Mouse (Mus musculus) gonadal fat pad, adult 2 months (tissue): ENCODE measurements around the gene Ubl4b. TPM values are rescaled to one million over a fixed set of nuclear protein-coding genes. Genes with fewer than 3 reads are reported as not detected.

Experiments
- DNase-seq: peaks from one replicate; pipeline ENCODE4 v3.0.0-alpha.2; 2012; ENCODE audit warnings: low read depth
- polyA plus RNA-seq: library from polyadenylated mRNA; depleted of rRNA; stranded (reverse); fragments of >200 nt; gene quantifications from 2 replicates; pipeline ENCODE4 v1.2.3, GENCODE M21; 2012; rRNA removed

The Ubl4b gene
- 2.7 and 3.6 TPM in 2 replicates for polyA plus RNA-seq

GRCm38 (mm10) chr3:107554842-107555241 lies at the start of gene Ubl4b:
Gene Ubl4b (minus strand): TSS chr3:107555073.
- no peak for DNase-seq

DNA sequence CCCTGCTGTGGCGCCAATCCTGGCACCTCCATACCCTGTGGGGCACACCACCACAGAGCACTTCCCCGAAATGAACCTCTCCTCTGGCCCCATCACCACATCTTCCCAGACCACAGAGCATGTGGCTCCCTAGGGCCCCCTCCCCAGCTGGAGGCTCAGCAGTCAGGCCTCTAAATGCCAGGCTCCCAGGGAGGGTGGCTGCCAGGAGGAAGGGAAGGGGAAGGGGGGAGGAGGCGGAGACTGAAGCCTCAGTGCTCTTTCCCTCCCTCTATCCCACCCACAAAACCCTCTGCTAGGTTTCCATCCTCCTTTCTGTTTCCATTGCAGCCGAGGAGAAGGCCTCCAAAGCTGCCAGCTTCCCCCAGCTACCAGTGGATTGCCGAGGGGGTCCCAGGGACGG lies 45.3 kb upstream of the Ubl4b start:
- DNase-seq: no peak

GRCm38 (mm10) chr3:107597586-107598389 lies 42.9 kb upstream of the Ubl4b start:
- DNase-seq: no peak

DNA sequence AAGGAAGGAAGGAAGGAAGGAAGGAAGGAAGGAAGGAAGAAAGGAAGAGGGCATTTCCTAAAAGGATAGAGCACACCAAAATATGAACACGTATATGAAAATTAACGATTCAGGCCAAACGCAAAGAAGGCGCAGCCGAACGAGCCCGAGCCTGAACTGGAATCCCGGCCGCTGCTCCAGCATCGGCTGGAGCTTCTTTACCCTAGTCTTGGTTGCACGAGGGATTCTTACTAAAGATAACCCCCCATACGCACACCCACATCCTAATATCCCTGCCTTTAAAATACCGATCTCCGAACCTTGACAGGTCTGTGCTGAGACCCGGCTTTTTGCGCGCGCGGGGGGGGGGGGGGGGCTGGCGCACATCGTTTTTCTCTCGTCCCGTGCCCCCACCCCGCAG lies 42.3 kb upstream of the Ubl4b start:
- DNase-seq: no peak

- no peak for DNase-seq
These were observed 41.7 kb upstream of the Ubl4b start for GRCm38 (mm10) chr3:107596559-107596958.

DNA sequence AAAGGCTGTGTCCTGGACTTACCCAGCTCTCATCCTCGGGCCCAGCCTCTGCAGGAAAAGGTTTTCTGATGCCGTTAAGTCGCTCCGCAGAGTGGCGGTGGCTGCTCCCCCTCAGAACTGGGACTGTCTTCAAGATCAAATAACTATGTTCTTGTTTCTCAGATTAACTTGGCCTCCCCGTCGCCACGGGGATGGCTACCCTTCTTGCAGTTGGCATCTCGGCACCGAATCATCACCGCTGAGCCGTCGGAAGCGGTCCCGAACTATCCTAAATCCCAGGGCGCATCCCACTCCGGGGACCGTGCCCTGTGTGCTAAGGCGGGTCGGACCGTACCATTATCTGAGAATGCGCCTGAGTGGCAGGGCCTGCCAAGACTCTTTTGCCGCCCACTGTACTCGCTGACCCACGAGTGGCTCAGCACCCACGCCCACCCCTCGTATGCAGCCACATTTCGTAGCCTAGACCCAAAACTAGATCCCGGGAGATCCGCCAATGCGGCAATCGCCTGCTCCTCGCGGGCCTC lies 41.1 kb upstream of the Ubl4b start:
- no peak for DNase-seq

DNA sequence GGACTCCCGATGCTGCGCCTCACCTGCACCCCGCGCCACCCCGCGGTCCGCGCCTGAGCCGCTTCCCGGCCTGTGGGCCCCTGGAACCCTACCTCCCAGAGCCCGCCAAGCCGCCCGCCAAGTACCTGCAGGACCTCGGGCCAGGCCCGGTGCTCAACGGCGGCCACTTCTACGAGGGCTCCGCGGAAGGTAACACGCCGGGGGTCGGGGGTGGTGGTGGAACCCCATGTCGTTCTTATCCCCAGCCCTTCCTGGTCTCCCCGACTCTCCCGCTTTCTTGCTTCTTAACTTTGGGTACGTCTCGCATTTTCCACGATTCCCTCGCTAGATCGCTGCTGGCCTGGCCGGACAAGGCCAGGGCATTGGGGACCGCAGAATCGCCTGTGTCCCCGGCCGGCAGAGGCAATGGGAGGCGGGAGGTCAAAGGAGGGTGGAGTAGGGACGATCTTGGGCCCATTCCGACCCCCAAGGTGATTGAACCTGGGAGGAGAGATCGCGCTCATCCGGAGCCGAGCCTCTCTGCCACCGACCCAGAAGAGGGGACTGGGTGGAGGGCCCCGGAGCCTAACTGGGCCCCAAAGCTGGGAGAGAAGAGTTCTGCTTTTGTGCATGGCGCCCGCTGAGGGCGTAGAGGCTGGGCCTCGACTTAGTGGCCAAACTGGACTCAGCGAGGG lies 40.5 kb upstream of the Ubl4b start:
- no peak for DNase-seq

DNA sequence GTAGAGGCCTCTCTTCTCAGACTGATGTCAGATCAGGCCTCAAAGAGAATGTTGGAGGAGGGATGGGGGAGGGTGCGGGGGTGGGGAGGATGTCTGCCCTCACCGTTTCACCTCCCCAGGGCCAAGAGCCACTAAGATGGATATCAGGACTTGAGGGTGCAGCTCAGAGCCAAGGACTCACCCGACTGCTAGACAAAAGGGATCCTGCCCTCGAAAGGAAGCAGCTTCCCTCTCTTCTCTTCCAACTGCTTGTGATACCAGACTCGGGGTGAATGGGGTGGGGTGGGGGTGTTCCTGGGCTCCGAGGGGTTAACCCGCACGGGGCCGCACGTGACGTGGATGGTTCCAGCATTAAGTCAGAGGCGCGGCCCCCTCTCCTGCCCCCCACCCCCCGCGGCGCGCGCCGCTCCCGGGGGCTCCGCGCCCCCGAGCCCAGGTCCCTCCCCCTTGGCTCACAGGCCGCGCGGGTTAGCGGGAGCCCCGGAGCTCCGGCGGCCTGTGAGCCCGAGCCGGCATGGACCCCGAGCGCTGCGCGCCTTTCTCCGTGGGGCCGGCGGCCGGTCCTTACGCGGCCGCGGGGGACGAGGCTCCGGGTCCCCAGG lies 39.9 kb upstream of the Ubl4b start, which contains the start of gene Alx3:
TSS of gene Alx3 (plus strand) at position 370 of the 602 bp plus-strand sequence.
- no peak for DNase-seq

DNA sequence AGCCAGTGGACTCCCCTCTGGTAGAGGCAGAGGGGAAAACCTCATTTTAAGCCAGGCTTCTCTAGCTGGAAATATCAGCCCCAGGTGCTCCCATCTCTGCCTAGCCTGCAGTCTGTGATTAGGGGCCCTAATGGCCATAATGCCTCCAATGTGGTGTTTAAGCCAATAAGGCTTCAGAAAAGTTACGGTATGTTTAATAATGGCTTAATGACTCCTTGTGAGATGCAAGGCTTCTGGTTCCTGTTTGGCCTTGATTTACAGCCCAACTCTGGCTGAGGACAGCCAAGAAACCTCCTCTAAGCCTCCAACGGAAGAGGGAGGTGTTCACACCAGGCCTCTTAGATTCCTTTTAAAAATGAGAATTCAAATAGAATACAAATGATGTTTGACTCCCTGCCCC lies 38.8 kb upstream of the Ubl4b start:
- DNase-seq: no peak

DNA sequence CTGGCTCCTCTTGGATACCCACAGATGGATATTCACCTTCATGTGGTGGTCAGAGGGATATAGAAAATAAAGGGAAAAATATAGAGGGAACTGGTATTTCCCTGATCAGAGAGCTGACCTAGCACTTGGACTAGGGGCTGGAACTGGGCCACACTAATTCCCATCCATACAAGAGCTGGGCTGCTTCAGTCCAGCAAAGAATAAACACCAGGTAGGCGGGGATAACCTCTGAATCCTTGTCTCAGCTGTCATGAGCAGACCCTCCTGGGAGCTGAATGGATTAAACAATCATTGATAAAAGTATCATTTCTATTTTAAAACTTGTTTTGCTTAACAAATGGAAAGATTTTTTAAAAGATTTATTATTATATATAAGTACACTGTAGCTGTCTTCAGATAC lies 36.7 kb upstream of the Ubl4b start:
- no peak for DNase-seq

DNA sequence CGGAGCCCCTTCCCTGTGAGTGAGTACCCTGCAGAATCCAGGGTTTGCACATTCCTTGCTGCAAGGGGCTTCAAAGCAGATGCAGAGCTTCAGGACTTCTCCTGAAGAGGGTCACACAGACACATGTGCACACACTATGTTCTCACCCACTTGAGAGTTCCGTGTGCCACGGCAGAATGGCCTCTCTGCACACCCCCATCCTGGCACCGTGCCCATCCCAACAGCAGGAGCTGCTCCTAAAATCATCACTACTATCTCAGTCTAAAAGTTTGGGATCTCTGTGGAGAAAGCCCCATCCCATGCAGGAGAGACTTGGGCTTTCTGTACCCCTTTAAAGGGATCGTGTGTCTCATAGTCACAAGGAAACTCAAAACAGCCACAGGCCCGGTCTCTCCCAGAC lies 31.6 kb upstream of the Ubl4b start:
- no peak for DNase-seq

DNA sequence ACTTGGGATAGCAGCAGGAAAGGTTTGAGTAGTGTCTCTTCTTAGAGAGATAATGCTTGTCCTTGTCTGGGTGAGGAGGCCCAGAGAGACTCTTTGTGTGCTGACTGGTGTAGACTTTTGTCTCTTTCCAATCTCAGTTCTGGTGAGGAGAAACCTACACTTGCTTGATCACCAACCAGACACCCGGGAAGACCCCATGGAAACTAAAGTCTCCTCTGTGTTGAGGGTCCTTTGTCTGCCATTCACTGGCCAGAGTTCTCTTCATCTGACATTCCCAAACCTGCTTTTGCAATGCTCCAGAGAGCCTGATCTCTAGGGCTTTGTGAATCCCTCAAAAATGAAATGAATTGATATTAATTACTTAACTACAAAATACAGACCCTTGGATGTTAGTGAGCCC lies 29.0 kb upstream of the Ubl4b start:
- no peak for DNase-seq

- no peak for DNase-seq
These were observed 28.2 kb upstream of the Ubl4b start for GRCm38 (mm10) chr3:107582875-107583767.

DNA sequence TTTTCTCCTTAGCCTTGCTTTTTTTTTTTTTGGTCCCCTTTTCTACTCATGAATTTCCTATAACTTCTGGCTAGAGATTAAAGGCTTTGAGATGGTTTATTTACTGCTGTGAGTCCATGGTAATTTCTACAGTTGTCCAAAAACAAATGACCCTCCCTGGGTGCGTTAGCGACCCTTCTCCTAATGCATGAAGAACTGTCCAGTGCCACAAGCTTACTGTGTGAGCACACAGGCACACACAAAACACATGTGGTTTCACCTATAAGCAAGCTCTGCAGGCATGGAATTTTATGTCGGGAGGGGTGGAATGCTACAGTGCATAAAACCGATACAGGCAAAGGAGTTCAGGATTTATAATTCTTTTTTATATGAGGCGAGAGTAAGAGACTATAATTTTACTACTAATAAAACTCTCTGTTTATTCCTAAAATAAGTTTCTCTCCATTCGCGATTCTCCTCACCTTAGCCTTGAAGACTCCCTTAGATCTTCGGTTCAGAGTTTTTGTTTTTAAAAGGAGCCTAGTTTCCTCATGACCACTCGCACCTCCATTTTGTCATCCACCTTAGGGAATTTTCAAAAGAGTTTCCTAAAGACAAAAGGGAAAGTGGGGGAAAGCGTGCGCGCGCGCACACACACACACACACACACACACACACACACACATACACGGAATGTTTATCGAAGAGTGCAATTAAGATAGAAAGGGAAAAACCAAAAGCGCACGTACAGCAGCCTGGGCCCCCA lies 27.4 kb upstream of the Ubl4b start:
- DNase-seq: no peak

- DNase-seq: no peak
These were observed 26.5 kb upstream of the Ubl4b start for GRCm38 (mm10) chr3:107581103-107582010.

DNA sequence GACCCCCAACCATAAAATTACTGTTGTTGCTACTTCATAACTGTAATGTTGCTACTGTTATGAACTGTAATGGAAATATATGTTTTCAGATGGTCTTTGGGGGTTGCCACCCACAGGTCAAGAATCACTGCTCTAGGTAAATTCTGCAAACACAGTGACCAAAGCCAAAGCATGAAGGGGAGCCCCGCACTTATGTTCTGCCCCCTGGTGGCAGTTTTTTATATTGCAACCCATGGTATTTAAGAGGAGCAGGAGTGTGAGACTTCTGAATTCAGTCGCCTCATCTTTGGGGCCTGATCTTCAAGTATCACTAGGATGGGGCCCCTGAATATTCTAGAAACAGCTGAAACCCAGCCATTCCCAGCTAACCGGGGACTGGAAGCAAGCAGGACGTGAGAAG lies 24.6 kb upstream of the Ubl4b start:
- DNase-seq: no peak

DNA sequence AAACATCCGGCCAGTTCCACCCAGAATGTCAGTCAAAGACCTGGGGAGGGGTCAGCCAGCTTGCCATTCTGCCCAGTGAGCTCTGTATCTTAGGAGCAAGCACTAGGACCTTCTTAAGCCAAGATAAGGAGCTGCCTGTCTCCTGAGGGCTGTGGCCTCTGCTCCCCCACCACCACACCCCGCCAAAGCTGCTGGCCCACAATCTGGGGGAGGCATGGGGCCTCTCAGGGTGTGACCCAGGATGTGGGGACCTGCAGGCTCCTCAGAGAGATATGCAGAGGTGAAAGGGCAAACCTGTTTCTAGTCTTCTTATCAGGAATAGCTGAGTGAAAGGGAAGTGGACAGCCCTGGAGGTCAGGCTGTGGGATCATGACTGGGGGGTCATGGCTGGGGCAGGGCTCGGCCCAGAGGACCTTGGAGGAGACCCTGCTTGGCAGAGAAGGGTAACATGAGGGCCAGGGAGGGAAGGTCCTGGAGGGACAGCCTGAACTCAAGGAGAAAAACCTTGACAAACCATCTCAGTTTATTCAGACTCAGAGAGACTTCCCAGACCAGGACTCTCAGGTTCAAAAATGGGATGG lies 23.0 kb upstream of the Ubl4b start:
- DNase-seq: no peak

- no peak for DNase-seq
These were observed 21.9 kb upstream of the Ubl4b start for GRCm38 (mm10) chr3:107576807-107577206.

GRCm38 (mm10) chr3:107571205-107571604 lies 16.3 kb upstream of the Ubl4b start:
- no peak for DNase-seq
